Mouse (Mus musculus): ENCODE data around the gene Stum. TPM values are rescaled to one million over a fixed set of nuclear protein-coding genes. Genes with fewer than 3 reads are reported as not detected.
A peak's percentile ranks its signal among the peaks of the same experiment; 100 is the strongest.

Gene Stum
- total and polyA plus RNA-seq, 3 experiments, result 0.11 TPM; not detected in 2

DNA sequence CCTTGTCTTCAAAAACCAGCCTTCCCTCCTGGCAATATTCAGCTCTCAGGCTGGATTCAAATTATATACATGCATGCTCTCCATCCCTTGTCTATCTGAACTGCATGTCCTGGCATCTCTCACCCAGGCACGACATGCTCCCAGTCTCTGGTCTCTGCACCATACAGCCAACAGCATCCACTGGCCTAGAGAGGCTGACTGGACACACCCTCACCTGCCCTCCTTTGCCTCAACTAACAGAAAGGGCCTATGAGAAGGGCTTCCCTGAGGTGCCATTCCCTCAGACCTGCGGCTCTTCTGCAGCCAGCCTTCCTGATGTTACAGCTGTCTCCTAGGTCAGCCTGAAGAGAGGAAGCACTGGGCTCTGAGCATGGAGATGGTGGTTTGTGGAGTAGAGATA, 64.2 kb downstream of the Stum start:
- ATAC-seq (ENCODE audit: extremely low read depth, insufficient number of reproducible peaks, low FRiP score, poor library complexity, severe bottlenecking) (no peak), DNase-seq (ENCODE audit: low spot score) (no peak)
- peaks cover 55% of the 10 kb centered on the region for H3K4me1 ChIP-seq (ENCODE audit: insufficient read depth, low read depth, low read length)
- no peaks in the 10 kb centered on the region for H3K27me3 ChIP-seq (ENCODE audit: insufficient read depth, low read length)
- no peaks in the 10 kb centered on the region for H3K9me3 ChIP-seq (replicated peaks)
- H3K36me3 ChIP-seq (replicated peaks), result peaks cover 95% of the 10 kb centered on the region
- no peak overlapping the region for H3K4me3 ChIP-seq (ENCODE audit: low read depth, low read length)
- no peak for TF ChIP-seq POLR2AphosphoS5 (IDR thresholded peaks at IDR 0.05; ENCODE audit: insufficient replicate concordance, low read depth, low read length)
- no peak for TF ChIP-seq TAL1 (conservative IDR thresholded peaks at IDR 0.05; ENCODE audit: low read depth, low read length)
- no peak for TF ChIP-seq GATA2 (IDR thresholded peaks at IDR 0.05; ENCODE audit: borderline replicate concordance, low read depth, low read length)
- TF ChIP-seq CTCF (IDR thresholded peaks at IDR 0.05; ENCODE audit: low read depth, low read length), result no peak

DNA sequence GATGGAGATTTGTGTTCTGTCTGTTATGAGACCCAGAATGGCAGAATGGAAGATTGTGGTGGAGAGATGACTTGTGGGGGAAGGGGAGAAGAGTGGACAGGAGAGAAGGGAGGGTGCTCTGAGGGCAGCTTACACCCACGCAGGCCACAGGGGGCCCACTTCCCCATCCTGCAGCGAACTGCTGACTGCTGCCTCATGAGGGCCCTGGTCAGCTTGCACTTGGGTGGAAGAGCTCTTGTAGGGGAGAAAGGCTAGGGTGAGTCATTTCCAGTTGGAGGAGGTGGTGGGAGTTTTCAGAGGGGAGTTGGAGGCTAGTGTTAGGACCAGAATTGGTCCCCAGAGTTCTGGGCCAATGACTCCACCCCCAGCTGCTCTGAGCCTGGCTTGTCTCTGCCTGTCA, 66.2 kb downstream of the Stum start:
- H3K4me1 ChIP-seq (ENCODE audit: insufficient read depth, low read depth, low read length), result peaks cover 42% of the 10 kb centered on the region

DNA sequence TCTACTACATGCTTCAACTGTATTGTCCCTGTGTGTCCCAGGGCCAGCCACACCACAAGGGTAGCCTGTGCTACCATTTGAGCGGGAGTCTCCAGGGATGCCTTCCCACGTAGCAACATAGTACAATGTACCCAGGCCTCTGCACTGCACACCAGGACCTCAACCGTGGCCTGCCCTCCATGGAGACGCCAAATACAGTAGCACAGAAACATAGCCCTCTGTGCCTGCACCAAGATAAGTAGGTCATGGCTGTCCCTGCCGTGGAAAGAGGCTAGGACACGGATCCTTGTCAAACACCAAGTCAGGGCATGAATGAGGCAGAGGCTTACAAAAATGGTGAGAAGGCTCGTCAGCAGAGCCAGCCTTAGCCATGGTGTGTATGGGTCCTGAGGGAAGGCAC, 67.5 kb downstream of the Stum start:
- H3K27me3 ChIP-seq (ENCODE audit: insufficient read depth, low read length), result no peaks in the 10 kb centered on the region; the same call in 1 of the 2 replicates
- TF ChIP-seq CTCF (IDR thresholded peaks at IDR 0.05; ENCODE audit: low read depth, low read length) (no peak), GATA2 (IDR thresholded peaks at IDR 0.05; ENCODE audit: borderline replicate concordance, low read depth, low read length) (no peak), POLR2AphosphoS5 (IDR thresholded peaks at IDR 0.05; ENCODE audit: insufficient replicate concordance, low read depth, low read length) (no peak), TAL1 (conservative IDR thresholded peaks at IDR 0.05; ENCODE audit: low read depth, low read length) (no peak), GATA1 (IDR thresholded peaks at IDR 0.05; ENCODE audit: borderline replicate concordance, low read length) (no peak)
- H3K9me3 ChIP-seq (replicated peaks), result no peaks in the 10 kb centered on the region
- peaks cover 89% of the 10 kb centered on the region for H3K36me3 ChIP-seq (replicated peaks)
- no peak overlapping the region for H3K4me3 ChIP-seq (ENCODE audit: low read depth, low read length)
- ATAC-seq (ENCODE audit: extremely low read depth, insufficient number of reproducible peaks, low FRiP score, poor library complexity, severe bottlenecking), result no peak
- no peak for DNase-seq (ENCODE audit: low spot score)
- H3K4me1 ChIP-seq (ENCODE audit: insufficient read depth, low read depth, low read length), result peaks cover 44% of the 10 kb centered on the region

More for the DNA sequence above, 66.2 kb downstream of the Stum start:
- Histone ChIP-seq H3K4me3 (ENCODE audit: low read depth, low read length) (peak overlapping the region; percentile 51; the same call in 1 of the 2 replicates), H3K9me3 (replicated peaks) (no peaks in the 10 kb centered on the region), H3K36me3 (replicated peaks) (peaks cover 96% of the 10 kb centered on the region), H3K27me3 (ENCODE audit: insufficient read depth, low read length) (no peaks in the 10 kb centered on the region; the same call in 1 of the 2 replicates)
- no peak for TF ChIP-seq CTCF (IDR thresholded peaks at IDR 0.05; ENCODE audit: low read depth, low read length)
- TF ChIP-seq POLR2AphosphoS5 (IDR thresholded peaks at IDR 0.05; ENCODE audit: insufficient replicate concordance, low read depth, low read length), result no peak
- TF ChIP-seq TAL1 (conservative IDR thresholded peaks at IDR 0.05; ENCODE audit: low read depth, low read length), result no peak
- TF ChIP-seq GATA1 (IDR thresholded peaks at IDR 0.05; ENCODE audit: borderline replicate concordance, low read length), result no peak
- no peak for TF ChIP-seq GATA2 (IDR thresholded peaks at IDR 0.05; ENCODE audit: borderline replicate concordance, low read depth, low read length)
- peak; percentile 59 for DNase-seq (ENCODE audit: low spot score)
- peak; percentile 77 for ATAC-seq (ENCODE audit: extremely low read depth, insufficient number of reproducible peaks, low FRiP score, poor library complexity, severe bottlenecking)

DNA sequence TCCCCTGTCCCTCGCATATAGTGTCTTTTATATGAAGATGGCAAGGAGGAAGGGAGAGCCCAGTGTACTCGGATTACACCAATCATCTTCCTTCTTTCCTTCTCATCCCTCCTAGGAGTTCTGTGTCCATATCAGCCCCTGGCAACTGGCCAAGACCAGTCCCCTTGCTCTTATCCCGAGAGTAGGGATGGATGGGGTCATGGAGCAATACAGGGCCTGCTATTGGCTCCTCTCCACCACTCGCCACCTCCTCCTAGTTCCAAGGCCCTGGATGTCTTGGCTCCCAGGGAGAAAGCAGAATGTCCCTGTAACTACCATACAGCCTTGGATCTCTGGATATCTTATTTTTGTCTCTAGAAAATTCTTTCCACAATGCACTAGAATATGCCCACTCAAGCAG, 68.2 kb downstream of the Stum start:
- peaks cover 85% of the 10 kb centered on the region for H3K36me3 ChIP-seq (replicated peaks)

DNA sequence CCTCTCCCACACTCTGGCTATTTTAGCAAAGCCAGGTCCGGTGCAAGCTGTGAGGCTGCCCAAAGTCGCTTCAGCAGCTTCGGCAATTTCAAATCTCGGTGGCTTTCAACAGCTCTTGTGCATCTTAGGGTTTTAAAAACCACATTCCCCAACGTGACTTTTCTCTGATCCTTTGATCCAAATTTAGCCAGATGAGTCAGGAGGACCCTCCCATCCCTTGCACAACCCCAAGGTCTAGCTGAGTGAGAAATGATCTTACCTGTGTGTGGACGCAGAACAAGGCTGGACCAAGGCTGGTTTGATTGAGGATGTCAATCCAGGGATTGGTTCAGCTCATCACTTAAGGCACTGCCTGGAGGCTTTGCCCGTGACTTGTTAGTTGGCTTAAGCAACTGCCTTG, 73.0 kb downstream of the Stum start:
- H3K9me3 ChIP-seq (replicated peaks), result no peaks in the 10 kb centered on the region
- no peaks in the 10 kb centered on the region; the same call in 1 of the 2 replicates for H3K27me3 ChIP-seq (ENCODE audit: insufficient read depth, low read length)
- no peak for DNase-seq (ENCODE audit: low spot score)
- H3K4me3 ChIP-seq (ENCODE audit: low read depth, low read length), result no peak overlapping the region
- peaks cover 76% of the 10 kb centered on the region for H3K36me3 ChIP-seq (replicated peaks)
- H3K4me1 ChIP-seq (ENCODE audit: insufficient read depth, low read depth, low read length), result peaks cover 28% of the 10 kb centered on the region
- no peak for ATAC-seq (ENCODE audit: extremely low read depth, insufficient number of reproducible peaks, low FRiP score, poor library complexity, severe bottlenecking)
- TF ChIP-seq CTCF (IDR thresholded peaks at IDR 0.05; ENCODE audit: low read depth, low read length) (no peak), POLR2AphosphoS5 (IDR thresholded peaks at IDR 0.05; ENCODE audit: insufficient replicate concordance, low read depth, low read length) (no peak), GATA2 (IDR thresholded peaks at IDR 0.05; ENCODE audit: borderline replicate concordance, low read depth, low read length) (no peak), TAL1 (conservative IDR thresholded peaks at IDR 0.05; ENCODE audit: low read depth, low read length) (no peak), GATA1 (IDR thresholded peaks at IDR 0.05; ENCODE audit: borderline replicate concordance, low read length) (no peak)

More for the DNA sequence above, 68.2 kb downstream of the Stum start:
- Histone ChIP-seq H3K27me3 (ENCODE audit: insufficient read depth, low read length) (no peaks in the 10 kb centered on the region; the same call in 1 of the 2 replicates), H3K4me3 (ENCODE audit: low read depth, low read length) (no peak overlapping the region), H3K4me1 (ENCODE audit: insufficient read depth, low read depth, low read length) (peaks cover 46% of the 10 kb centered on the region), H3K9me3 (replicated peaks) (no peaks in the 10 kb centered on the region)
- TF ChIP-seq GATA2 (IDR thresholded peaks at IDR 0.05; ENCODE audit: borderline replicate concordance, low read depth, low read length), result no peak
- TF ChIP-seq TAL1 (conservative IDR thresholded peaks at IDR 0.05; ENCODE audit: low read depth, low read length), result no peak
- no peak for TF ChIP-seq GATA1 (IDR thresholded peaks at IDR 0.05; ENCODE audit: borderline replicate concordance, low read length)
- DNase-seq (ENCODE audit: low spot score) (no peak), ATAC-seq (ENCODE audit: extremely low read depth, insufficient number of reproducible peaks, low FRiP score, poor library complexity, severe bottlenecking) (no peak)

DNA sequence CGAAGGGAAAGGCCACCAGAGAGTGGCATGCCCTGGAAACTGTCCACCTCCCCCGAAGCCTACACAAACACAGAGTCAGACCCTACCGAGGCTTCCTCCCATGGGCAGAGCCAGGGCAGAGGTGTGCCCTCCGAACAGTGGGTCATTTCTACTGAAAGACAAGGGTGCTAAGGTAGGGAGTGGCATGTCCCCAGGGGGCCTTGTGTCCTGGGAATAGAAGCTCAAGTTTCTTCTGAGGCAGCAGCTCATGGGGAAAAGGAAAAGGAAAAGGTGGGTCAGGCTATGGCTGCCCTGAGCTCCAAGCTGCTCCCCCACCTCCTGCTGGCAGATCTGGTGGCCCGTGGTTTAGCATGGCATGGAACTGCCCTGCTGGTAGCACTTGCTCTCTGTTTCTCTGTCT, 73.5 kb downstream of the Stum start:
- Histone ChIP-seq H3K27me3 (ENCODE audit: insufficient read depth, low read length) (no peaks in the 10 kb centered on the region; the same call in 1 of the 2 replicates), H3K4me1 (ENCODE audit: insufficient read depth, low read depth, low read length) (peaks cover 26% of the 10 kb centered on the region), H3K9me3 (replicated peaks) (no peaks in the 10 kb centered on the region), H3K36me3 (replicated peaks) (peaks cover 76% of the 10 kb centered on the region), H3K4me3 (ENCODE audit: low read depth, low read length) (no peak overlapping the region)
- ATAC-seq (ENCODE audit: extremely low read depth, insufficient number of reproducible peaks, low FRiP score, poor library complexity, severe bottlenecking) (no peak), DNase-seq (ENCODE audit: low spot score) (no peak)
- no peak for TF ChIP-seq GATA1 (IDR thresholded peaks at IDR 0.05; ENCODE audit: borderline replicate concordance, low read length)
- TF ChIP-seq TAL1 (conservative IDR thresholded peaks at IDR 0.05; ENCODE audit: low read depth, low read length), result no peak

DNA sequence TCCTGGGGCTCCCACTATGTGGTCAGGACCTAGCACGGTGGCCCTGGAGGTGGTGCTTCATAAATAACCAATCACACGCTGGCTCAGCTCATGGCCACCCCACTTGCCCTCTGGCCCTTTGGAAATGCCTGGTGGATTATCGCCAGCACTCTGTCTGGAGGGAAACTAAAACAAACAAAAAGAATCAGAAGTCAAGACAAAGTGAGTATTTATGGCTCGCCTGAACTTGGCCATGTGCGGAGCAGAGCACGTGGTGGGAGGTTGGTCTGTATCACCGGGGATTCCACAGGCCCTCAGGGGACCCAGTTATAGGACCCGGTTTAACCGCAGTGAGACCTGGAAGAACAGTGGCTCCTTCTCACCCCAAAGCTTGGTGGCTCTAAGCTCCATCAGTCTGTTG, 74.5 kb downstream of the Stum start:
- DNase-seq (ENCODE audit: low spot score), result no peak
- H3K36me3 ChIP-seq (replicated peaks), result peaks cover 72% of the 10 kb centered on the region
- TF ChIP-seq TAL1 (conservative IDR thresholded peaks at IDR 0.05; ENCODE audit: low read depth, low read length) (no peak), CTCF (IDR thresholded peaks at IDR 0.05; ENCODE audit: low read depth, low read length) (no peak), POLR2AphosphoS5 (IDR thresholded peaks at IDR 0.05; ENCODE audit: insufficient replicate concordance, low read depth, low read length) (no peak), GATA2 (IDR thresholded peaks at IDR 0.05; ENCODE audit: borderline replicate concordance, low read depth, low read length) (no peak), GATA1 (IDR thresholded peaks at IDR 0.05; ENCODE audit: borderline replicate concordance, low read length) (no peak)
- H3K4me3 ChIP-seq (ENCODE audit: low read depth, low read length), result no peak overlapping the region
- ATAC-seq (ENCODE audit: extremely low read depth, insufficient number of reproducible peaks, low FRiP score, poor library complexity, severe bottlenecking), result no peak
- no peaks in the 10 kb centered on the region; the same call in 1 of the 2 replicates for H3K27me3 ChIP-seq (ENCODE audit: insufficient read depth, low read length)
- H3K9me3 ChIP-seq (replicated peaks), result no peaks in the 10 kb centered on the region
- H3K4me1 ChIP-seq (ENCODE audit: insufficient read depth, low read depth, low read length), result peaks cover 25% of the 10 kb centered on the region
